Mouse (Mus musculus) MEL (cell line): ENCODE data around the gene Tnpo1. TPM values are rescaled to one million over a fixed set of nuclear protein-coding genes. Genes with fewer than 3 reads are reported as not detected.
A peak's percentile ranks its signal among the peaks of the same experiment; 100 is the strongest.

Experiments
- DNase-seq: peaks from one replicate; pipeline ENCODE4 v3.0.0; 2011; ENCODE audit warnings: low read depth, low spot score
- H3K27ac ChIP-seq: 2 replicates; pipeline ENCODE4 v1.5.1; 2012; ENCODE audit warnings: low read depth, mild to moderate bottlenecking, control low read depth, low read length, moderate library complexity; ENCODE audit not compliant: control insufficient read depth
- H3K27me3 ChIP-seq, 2 experiments: fragments of 150-350 bp in 1 of 2; sonication (generic) in 1 of 2; 2 replicates each; pipeline ENCODE4 v1.6.1; 2012; ENCODE audit warnings: low read length in 2 of 2, mild to moderate bottlenecking in 2 of 2, improper control_type of control experiment in 1 of 2, moderate library complexity in 1 of 2; ENCODE audit not compliant: insufficient read depth in 2 of 2, control insufficient read depth in 1 of 2
- H3K36me3 ChIP-seq, 2 experiments: 2 replicates each; pipeline ENCODE4 v1.6.1; 2012 to 2014; ENCODE audit warnings: low read length in 2 of 2, improper control_type of control experiment in 1 of 2, inconsistent platforms in 1 of 2, mild to moderate bottlenecking in 1 of 2; ENCODE audit not compliant: insufficient read depth in 2 of 2, control insufficient read depth in 1 of 2
- H3K4me1 ChIP-seq, 2 experiments: fragments of 150-350 bp in 1 of 2; sonication (generic) in 1 of 2; 2 replicates each; pipeline ENCODE4 v1.6.1; 2012; ENCODE audit warnings: low read length in 2 of 2, improper control_type of control experiment in 1 of 2, mild to moderate bottlenecking in 1 of 2; ENCODE audit not compliant: insufficient read depth in 2 of 2, control insufficient read depth in 1 of 2
- H3K4me3 ChIP-seq, 2 experiments: fragments of 150-350 bp in 1 of 2; sonication (generic) in 1 of 2; 2 replicates each; pipeline ENCODE4 v1.5.1; 2012; ENCODE audit warnings: low read depth in 2 of 2, low read length in 2 of 2, mild to moderate bottlenecking in 2 of 2, moderate library complexity in 2 of 2, control low read depth in 1 of 2, improper control_type of control experiment in 1 of 2; ENCODE audit not compliant: control insufficient read depth in 1 of 2, insufficient read depth in 1 of 2
- H3K79me2 ChIP-seq: 2 replicates; pipeline ENCODE4 v1.6.1; 2012; ENCODE audit warnings: mild to moderate bottlenecking, low read length, moderate library complexity; ENCODE audit not compliant: control insufficient read depth, poor library complexity, insufficient read depth
- H3K9ac ChIP-seq: 2 replicates; pipeline ENCODE4 v1.6.1; 2012; ENCODE audit warnings: low read depth, mild to moderate bottlenecking, control low read depth, low read length, moderate library complexity; ENCODE audit not compliant: control insufficient read depth, poor library complexity, severe bottlenecking
- H3K9me3 ChIP-seq: fragments of 150-350 bp; sonication (generic); replicated peaks from 2 replicates; pipeline ENCODE4 v1.6.1; 2012; ENCODE audit warnings: mild to moderate bottlenecking, low read length, improper control_type of control experiment, moderate library complexity; ENCODE audit not compliant: insufficient read depth
- CHD2 ChIP-seq: IDR thresholded peaks from 2 replicates; pipeline ENCODE4 v1.6.1; 2011; ENCODE audit warnings: low read length, improper control_type of control experiment
- EP300 ChIP-seq, 2 experiments: IDR thresholded peaks; 2 replicates each; pipeline ENCODE4 v1.6.1; 2011; ENCODE audit warnings: improper control_type of control experiment in 2 of 2, low read length in 2 of 2, low read depth in 1 of 2, mild to moderate bottlenecking in 1 of 2
- ETS1 ChIP-seq: IDR thresholded peaks from 2 replicates; pipeline ENCODE4 v1.6.1; 2012; ENCODE audit warnings: low read depth, mild to moderate bottlenecking, inconsistent platforms, low read length, improper control_type of control experiment, moderate library complexity
- GATA1 ChIP-seq: IDR thresholded peaks from 2 replicates; pipeline ENCODE4 v1.6.1; 2011; ENCODE audit warnings: low read depth, low read length, improper control_type of control experiment
- HCFC1 ChIP-seq: IDR thresholded peaks from 2 replicates; pipeline ENCODE4 v1.6.1; 2012; ENCODE audit warnings: low read depth, mild to moderate bottlenecking, inconsistent platforms, low read length, improper control_type of control experiment, moderate library complexity
- MAX ChIP-seq: IDR thresholded peaks from 2 replicates; pipeline ENCODE4 v1.6.1; 2011; ENCODE audit warnings: low read length, improper control_type of control experiment
- MEF2A ChIP-seq: IDR thresholded peaks from 2 replicates; pipeline ENCODE4 v1.6.1; 2014; ENCODE audit warnings: low read depth, mild to moderate bottlenecking, inconsistent platforms, low read length, improper control_type of control experiment; ENCODE audit not compliant: poor library complexity, insufficient replicate concordance, severe bottlenecking; ENCODE audit errors: extremely low read depth
- MYB ChIP-seq: IDR thresholded peaks from 2 replicates; pipeline ENCODE4 v1.6.1; 2011; ENCODE audit warnings: mild to moderate bottlenecking, low read depth, low read length, improper control_type of control experiment
- MYC ChIP-seq: IDR thresholded peaks from 2 replicates; pipeline ENCODE4 v1.6.1; 2011; ENCODE audit warnings: low read depth, mild to moderate bottlenecking, low read length, improper control_type of control experiment, moderate library complexity
- NELFE ChIP-seq: IDR thresholded peaks from 2 replicates; pipeline ENCODE4 v1.6.1; 2011; ENCODE audit warnings: low read depth, low read length, improper control_type of control experiment
- NRF1 ChIP-seq: IDR thresholded peaks from 2 replicates; pipeline ENCODE4 v1.6.1; 2014; ENCODE audit warnings: low read depth, mild to moderate bottlenecking, inconsistent platforms, low read length, improper control_type of control experiment, moderate library complexity; ENCODE audit not compliant: poor library complexity, insufficient read depth, severe bottlenecking
- POLR2A ChIP-seq, 2 experiments: IDR thresholded peaks; 2 replicates each; pipeline ENCODE4 v1.6.1; 2011 to 2012; ENCODE audit warnings: low read length in 2 of 2, mild to moderate bottlenecking in 2 of 2, control low read depth in 1 of 2, improper control_type of control experiment in 1 of 2, low read depth in 1 of 2, moderate library complexity in 1 of 2; ENCODE audit not compliant: control insufficient read depth in 1 of 2, insufficient read depth in 1 of 2, poor library complexity in 1 of 2
- POLR2AphosphoS2 ChIP-seq: IDR thresholded peaks from 2 replicates; pipeline ENCODE4 v1.6.1; 2011; ENCODE audit warnings: low read length, improper control_type of control experiment
- POLR2AphosphoS5 ChIP-seq: IDR thresholded peaks from 2 replicates; pipeline ENCODE4 v1.6.1; 2012; ENCODE audit warnings: low read depth, borderline replicate concordance, mild to moderate bottlenecking, inconsistent platforms, low read length, moderate library complexity, mixed read lengths
- RCOR1 ChIP-seq: IDR thresholded peaks from 2 replicates; pipeline ENCODE4 v1.6.1; 2012; ENCODE audit warnings: low read depth, mild to moderate bottlenecking, inconsistent platforms, low read length, improper control_type of control experiment
- SIN3A ChIP-seq: IDR thresholded peaks from 2 replicates; pipeline ENCODE4 v1.6.1; 2012; ENCODE audit warnings: low read length, improper control_type of control experiment, inconsistent platforms
- TBP ChIP-seq: IDR thresholded peaks from 2 replicates; pipeline ENCODE4 v1.8.0; 2011; ENCODE audit warnings: low read depth, low read length, improper control_type of control experiment
- TCF12 ChIP-seq: IDR thresholded peaks from 2 replicates; pipeline ENCODE4 v1.6.1; 2014; ENCODE audit warnings: low read depth, mild to moderate bottlenecking, inconsistent platforms, low read length, improper control_type of control experiment, moderate library complexity
- UBTF ChIP-seq: IDR thresholded peaks from 2 replicates; pipeline ENCODE4 v1.6.1; 2012; ENCODE audit warnings: low read depth, mild to moderate bottlenecking, inconsistent platforms, low read length, improper control_type of control experiment, moderate library complexity, borderline replicate concordance; ENCODE audit not compliant: insufficient read depth
- USF1 ChIP-seq: IDR thresholded peaks from 2 replicates; pipeline ENCODE4 v1.6.1; 2014; ENCODE audit warnings: low read depth, mild to moderate bottlenecking, inconsistent platforms, low read length, improper control_type of control experiment, moderate library complexity
- USF2 ChIP-seq, 2 experiments: IDR thresholded peaks; 2 replicates each; pipeline ENCODE4 v1.6.1; 2011 to 2012; ENCODE audit warnings: improper control_type of control experiment in 2 of 2, low read length in 2 of 2, borderline replicate concordance in 1 of 2, inconsistent platforms in 1 of 2, low read depth in 1 of 2, mild to moderate bottlenecking in 1 of 2; ENCODE audit not compliant: insufficient read depth in 1 of 2
- ZKSCAN1 ChIP-seq: IDR thresholded peaks from 2 replicates; pipeline ENCODE4 v1.6.1; 2012; ENCODE audit warnings: low read depth, mild to moderate bottlenecking, inconsistent platforms, low read length, improper control_type of control experiment, moderate library complexity
- ZMIZ1 ChIP-seq: IDR thresholded peaks from 2 replicates; pipeline ENCODE4 v1.6.1; 2012; ENCODE audit warnings: low read depth, mild to moderate bottlenecking, inconsistent platforms, low read length, improper control_type of control experiment, moderate library complexity
- polyA plus RNA-seq, 2 experiments: library from polyadenylated mRNA; stranded (reverse) in 1 of 2; unstranded in 1 of 2; fragments of >175 nt in 1 of 2; fragments of >200 nt in 1 of 2; gene quantifications; 2 replicates each; pipeline versions ENCODE4 v1.2.1 to v1.2.4; 2012; ENCODE audit warnings: low replicate concordance in 2 of 2, low read depth in 1 of 2; ENCODE audit not compliant: insufficient read length in 2 of 2, insufficient read depth in 1 of 2, missing spikeins in 1 of 2
- total RNA-seq: library from RNA; depleted of rRNA; stranded (reverse); fragments of 300-350 nt; gene quantifications from 2 replicates; pipeline ENCODE4 v1.2.3, GENCODE M21; 2012

Gene Tnpo1
- total and polyA plus RNA-seq, 3 experiments, result 48.0 to 123 (median 89.6) TPM

DNA sequence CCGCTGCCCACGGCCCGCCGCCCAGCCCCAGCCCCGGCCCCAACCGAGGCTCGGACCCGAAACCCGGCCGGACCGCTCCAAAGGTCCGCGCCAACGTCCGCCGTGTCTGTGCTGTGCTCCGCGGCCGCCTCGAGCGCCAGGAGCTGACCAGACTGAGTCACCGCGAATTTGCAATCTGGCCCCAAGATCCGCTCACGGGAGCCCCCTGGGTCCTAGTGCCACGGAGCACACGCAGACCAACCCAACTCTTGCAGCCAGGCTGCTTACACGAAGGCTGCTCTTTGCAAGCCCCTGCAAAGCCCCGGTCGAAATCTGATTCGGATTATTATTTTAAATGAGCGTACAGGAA is 35.3 kb downstream of the Tnpo1 start:
- Histone ChIP-seq H3K27me3 (no peaks in the 10 kb centered on the region), H3K79me2 (peaks cover 44% of the 10 kb centered on the region), H3K4me3 (peak overlapping the region; percentile 78 to 86), H3K9ac (peak overlapping the region; percentile 97), H3K4me1 (peaks cover 16 to 17% of the 10 kb centered on the region in 2 experiments), H3K27ac (peak overlapping the region; percentile 77), H3K36me3 (peaks cover 19 to 32% of the 10 kb centered on the region in 2 experiments), H3K9me3 (no peaks in the 10 kb centered on the region)
- TF ChIP-seq ETS1 (peak; percentile 45; the same call in 1 of the 2 replicates), UBTF (no peak), MAX (peak; percentile 68), SIN3A (peak; percentile 93), NELFE (peak; percentile 81), HCFC1 (peak; percentile 73), EP300 (IDR thresholded peaks at IDR 0.05; ENCODE audit: low read depth in 1 of 2, low read length in 2 of 2) (peak; percentile 24 to 36; a peak in 3 of 4 replicates), NRF1 (peak; percentile 24; the same call in 1 of the 2 replicates), ZMIZ1 (no peak), ZKSCAN1 (no peak), POLR2A (IDR thresholded peaks at IDR 0.05; ENCODE audit: control insufficient read depth in 1 of 2, insufficient read depth in 1 of 2, low read depth in 1 of 2, low read length in 2 of 2, poor library complexity in 1 of 2) (peak; percentile 79 to 88), MEF2A (no peak), CHD2 (no peak), GATA1 (0 out of 2 replicates have a peak, but pooled peaks have one; percentile 19), MYC (peak; percentile 77; the same call in 1 of the 2 replicates), POLR2AphosphoS2 (peak; percentile 54; the same call in 1 of the 2 replicates), TCF12 (peak; percentile 47), TBP (peak; percentile 81)
- peak; percentile 89 for DNase-seq

DNA sequence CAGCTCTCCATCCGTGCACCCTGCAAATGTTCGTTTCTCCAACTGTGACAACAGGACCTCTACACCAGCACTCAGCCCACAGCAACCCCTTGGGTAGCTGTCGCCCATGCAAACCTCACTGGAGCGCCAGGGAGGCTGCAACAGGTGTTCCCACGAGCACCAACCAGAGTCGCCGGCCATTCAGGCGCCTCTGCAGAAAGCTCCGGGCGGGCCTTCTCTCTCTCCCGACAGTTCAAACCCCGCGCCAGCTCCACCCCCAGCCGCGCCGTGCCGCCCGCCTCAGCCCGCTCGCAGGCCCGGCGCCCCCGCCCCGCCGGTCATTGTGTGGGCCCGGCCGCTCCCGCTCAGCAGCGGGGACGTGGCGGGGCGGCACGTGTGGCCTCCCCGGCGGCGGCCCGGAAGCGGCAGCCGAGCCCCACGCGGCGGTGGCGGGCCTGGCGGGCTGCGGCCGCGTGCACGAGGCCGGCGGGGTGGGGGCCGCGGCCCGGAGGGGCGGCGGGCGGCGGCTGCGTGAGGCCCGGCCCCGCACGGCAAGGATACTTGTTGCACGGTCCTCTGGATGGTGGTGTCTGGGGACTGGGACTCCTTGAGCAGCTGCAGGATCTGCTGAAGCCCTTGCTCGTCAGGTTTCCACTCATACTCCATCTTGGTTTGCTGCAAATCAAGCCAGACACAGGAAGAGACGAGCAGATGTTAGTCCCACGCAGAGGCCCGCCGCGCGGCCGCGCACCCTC is 35.9 kb downstream of the Tnpo1 start:
- H3K4me1 ChIP-seq, result peaks cover 16 to 17% of the 10 kb centered on the region in 2 experiments
- TF ChIP-seq MYB, result no peak
- 0 out of 2 replicates have a peak, but pooled peaks have one; percentile 15 for TF ChIP-seq USF1
- TF ChIP-seq POLR2AphosphoS5, result no peak
- no peak; the same call in 1 of the 2 replicates for TF ChIP-seq NELFE
- TF ChIP-seq RCOR1, result no peak
- no peak for TF ChIP-seq ZKSCAN1
- peak; percentile 35; the same call in 1 of the 2 replicates for TF ChIP-seq MAX
- TF ChIP-seq TBP, result 0 out of 2 replicates have a peak, but pooled peaks have one; percentile 24
- TF ChIP-seq USF2 (IDR thresholded peaks at IDR 0.05; ENCODE audit: borderline replicate concordance in 1 of 2, insufficient read depth in 1 of 2, low read depth in 1 of 2, low read length in 2 of 2), result no peak
- 0 out of 2 replicates have a peak, but pooled peaks have one; percentile 16 for TF ChIP-seq TCF12
- TF ChIP-seq MEF2A, result no peak
- H3K27ac ChIP-seq, result peak overlapping the region; percentile 77
- peaks cover 41% of the 10 kb centered on the region for H3K79me2 ChIP-seq
- DNase-seq, result peak; percentile 74
- no peaks in the 10 kb centered on the region for H3K27me3 ChIP-seq
- H3K9me3 ChIP-seq, result no peaks in the 10 kb centered on the region
- H3K9ac ChIP-seq, result peak overlapping the region; percentile 97
- peak overlapping the region; percentile 78 to 86 for H3K4me3 ChIP-seq
- peaks cover 23 to 32% of the 10 kb centered on the region in 2 experiments for H3K36me3 ChIP-seq
